Mouse (Mus musculus) bone marrow macrophage, adult 2 months (primary cell): ENCODE results near the gene Olfr467. TPM values are rescaled to one million over a fixed set of nuclear protein-coding genes. Genes with fewer than 3 reads are reported as not detected.
"Not testable (repeated sequence)": the region's sequence is repeated elsewhere in the genome, so short reads cannot be mapped to it uniquely, and the experiment has no call there.

Experiments
- H3K27ac ChIP-seq: 2 replicates; pipeline ENCODE4 v1.5.1; 2012; ENCODE audit warnings: low read depth, low read length; ENCODE audit not compliant: insufficient read depth
- H3K4me1 ChIP-seq: 2 replicates; pipeline ENCODE4 v1.6.1; 2012; ENCODE audit warnings: low read length; ENCODE audit not compliant: control insufficient read depth, insufficient read depth
- H3K4me3 ChIP-seq: 2 replicates; pipeline ENCODE4 v1.5.1; 2012; ENCODE audit warnings: mild to moderate bottlenecking, low read length, moderate library complexity; ENCODE audit not compliant: insufficient read depth
- CTCF ChIP-seq: IDR thresholded peaks from 2 replicates; pipeline ENCODE4 v1.5.1; 2012; ENCODE audit warnings: low read depth, mild to moderate bottlenecking, low read length, moderate library complexity
- POLR2A ChIP-seq: IDR thresholded peaks from 2 replicates; pipeline ENCODE4 v1.6.1; 2012; ENCODE audit warnings: mild to moderate bottlenecking, low read depth, low read length, borderline replicate concordance
- polyA plus RNA-seq: library from polyadenylated mRNA; stranded (reverse); fragments of >200 nt; gene quantifications from 2 replicates; pipeline ENCODE4 v1.2.4, GENCODE M21; 2012; ENCODE audit not compliant: missing spikeins, insufficient read depth, insufficient read length

Olfr467 gene
- polyA plus RNA-seq = not detected in 2 replicates

GRCm38 (mm10) chr7:107811963-107812362 is at the start of gene Olfr467:
Gene Olfr467, plus strand, starts transcription at chr7:107812263.
- no peak within 1 kb of the TSS for H3K27ac ChIP-seq
- TF ChIP-seq CTCF (no peak), POLR2A (no peak)
- no peaks in the 10 kb centered on the region for H3K4me1 ChIP-seq
- H3K4me3 ChIP-seq = no peak within 1 kb of the TSS

DNA sequence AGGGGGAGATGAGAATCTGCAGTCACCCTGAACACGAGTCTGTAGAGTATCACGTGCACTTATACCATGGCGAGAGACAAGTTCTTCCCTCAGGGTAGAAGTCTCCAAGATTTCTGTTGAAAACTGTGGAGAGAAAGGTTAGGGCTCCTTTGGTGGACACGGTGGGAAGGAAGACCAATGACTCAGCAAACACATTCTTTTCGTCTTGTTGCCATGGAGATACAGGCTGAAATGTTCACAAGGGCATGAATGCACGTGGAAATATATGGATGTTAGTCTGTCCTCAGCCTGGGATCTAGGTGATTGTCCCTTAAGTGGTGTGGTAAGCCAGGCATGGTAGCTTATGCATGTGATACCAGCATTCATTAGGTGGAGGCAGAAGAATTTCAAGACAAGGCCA is 41.3 kb upstream of the Olfr467 start:
- Histone ChIP-seq H3K27ac (no peak overlapping the region), H3K4me1 (no peaks in the 10 kb centered on the region), H3K4me3 (no peak overlapping the region)
- TF ChIP-seq CTCF (no peak), POLR2A (no peak)

DNA sequence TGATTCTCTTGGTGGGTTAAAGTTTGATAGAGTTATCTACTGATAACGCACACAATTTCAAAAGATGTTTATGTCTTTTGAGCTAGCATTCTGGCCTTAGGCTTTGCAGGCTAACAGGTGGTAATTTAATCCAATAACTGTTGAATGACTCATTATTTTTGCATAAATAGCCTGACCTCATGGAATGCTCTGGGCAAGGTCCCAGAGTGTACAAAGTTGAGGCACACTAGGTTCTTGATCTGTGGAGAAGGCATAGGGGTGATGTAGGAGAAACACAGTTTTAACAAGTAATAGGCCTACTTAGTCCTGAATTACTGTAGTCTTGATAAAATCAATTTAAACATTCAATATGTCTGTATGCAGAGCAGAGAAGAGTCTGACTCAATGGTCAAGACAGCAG is 33.8 kb upstream of the Olfr467 start:
- no peak for TF ChIP-seq POLR2A
- no peak for TF ChIP-seq CTCF
- no peak overlapping the region for H3K4me3 ChIP-seq
- no peaks in the 10 kb centered on the region for H3K4me1 ChIP-seq
- no peak overlapping the region for H3K27ac ChIP-seq

- Histone ChIP-seq H3K27ac (no peak overlapping the region), H3K4me3 (no peak overlapping the region), H3K4me1 (no peaks in the 10 kb centered on the region)
- no peak for TF ChIP-seq CTCF
These were observed 32.5 kb upstream of the Olfr467 start for GRCm38 (mm10) chr7:107779611-107780010.

DNA sequence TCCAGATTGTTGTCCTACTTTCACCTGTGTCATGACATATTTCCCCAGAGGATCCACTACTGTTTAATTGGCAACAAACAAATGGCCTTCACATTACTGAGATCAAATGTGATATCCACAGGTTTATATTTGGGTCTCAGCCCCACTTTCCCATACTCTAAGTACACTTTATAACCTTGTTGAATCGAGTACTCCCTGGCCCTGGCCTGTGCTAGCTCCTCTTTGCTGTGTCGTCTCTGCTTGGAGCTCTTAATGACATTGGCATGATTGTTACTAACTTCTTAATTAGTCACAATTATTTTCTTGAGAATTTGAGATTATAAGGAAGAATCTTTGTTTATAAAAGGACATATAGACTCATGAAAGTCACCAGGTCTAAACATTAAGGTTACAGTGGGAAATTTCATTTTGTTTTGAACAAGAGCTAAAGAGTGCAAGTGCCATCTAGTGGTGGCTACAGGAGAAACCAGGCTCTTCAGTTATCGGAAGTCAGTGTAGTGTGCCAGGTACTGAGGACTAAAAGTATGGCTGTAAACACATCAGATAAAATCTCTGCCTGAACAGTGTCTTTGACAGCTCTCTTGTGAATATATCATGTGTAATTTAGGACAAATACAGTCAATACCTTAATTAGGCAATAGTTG is 24.0 kb upstream of the Olfr467 start:
- no peak overlapping the region for H3K4me3 ChIP-seq
- H3K27ac ChIP-seq = no peak overlapping the region
- no peaks in the 10 kb centered on the region for H3K4me1 ChIP-seq
- TF ChIP-seq CTCF = no peak
- no peak for TF ChIP-seq POLR2A

GRCm38 (mm10) chr7:107796500-107796899 is 15.6 kb upstream of the Olfr467 start:
- H3K4me3 ChIP-seq = no peak overlapping the region
- H3K27ac ChIP-seq = no peak overlapping the region
- H3K4me1 ChIP-seq = no peaks in the 10 kb centered on the region
- no peak for TF ChIP-seq POLR2A
- TF ChIP-seq CTCF = no peak

DNA sequence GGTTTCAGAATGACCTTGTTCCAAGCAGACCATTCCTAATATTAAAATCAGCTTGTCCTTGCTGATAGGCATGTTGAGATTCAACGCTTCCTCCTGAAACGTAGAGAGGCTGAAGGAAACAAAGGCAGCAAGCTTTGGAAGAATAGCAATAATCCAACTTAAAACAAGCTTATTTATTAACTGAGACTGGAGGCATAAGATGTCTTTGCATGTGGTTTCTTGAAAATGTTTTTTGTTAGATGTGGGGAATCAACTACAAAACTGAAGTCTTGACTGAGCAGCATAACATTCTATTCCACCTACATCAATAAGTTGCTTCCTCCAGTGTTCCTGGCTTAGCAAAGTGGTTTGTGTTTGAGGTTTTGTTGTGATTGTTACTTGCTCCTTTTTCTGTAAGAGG is 11.0 kb upstream of the Olfr467 start, which contains the start of gene Ovch2:
TSS of gene Ovch2 (minus strand) at position 101 of the 400 bp plus-strand sequence.
- no peaks in the 10 kb centered on the region for H3K4me1 ChIP-seq
- no peak within 1 kb of the TSS for H3K27ac ChIP-seq
- no peak within 1 kb of the TSS for H3K4me3 ChIP-seq
- no peak for TF ChIP-seq POLR2A
- no peak for TF ChIP-seq CTCF

GRCm38 (mm10) chr7:107802138-107802537 is 9.9 kb upstream of the Olfr467 start:
- Histone ChIP-seq H3K4me3 (no peak overlapping the region), H3K4me1 (no peaks in the 10 kb centered on the region), H3K27ac (no peak overlapping the region)
- TF ChIP-seq CTCF = no peak
- TF ChIP-seq POLR2A = no peak

- Histone ChIP-seq H3K4me1 (no peaks in the 10 kb centered on the region), H3K4me3 (no peak overlapping the region), H3K27ac (no peak overlapping the region)
- no peak for TF ChIP-seq CTCF
- no peak for TF ChIP-seq POLR2A
These were observed 7.4 kb downstream of the Olfr467 start for GRCm38 (mm10) chr7:107819442-107819841.

GRCm38 (mm10) chr7:107823867-107824266 is 11.8 kb downstream of the Olfr467 start:
- not testable (repeated sequence) for H3K4me3 ChIP-seq, H3K27ac ChIP-seq, H3K4me1 ChIP-seq

DNA sequence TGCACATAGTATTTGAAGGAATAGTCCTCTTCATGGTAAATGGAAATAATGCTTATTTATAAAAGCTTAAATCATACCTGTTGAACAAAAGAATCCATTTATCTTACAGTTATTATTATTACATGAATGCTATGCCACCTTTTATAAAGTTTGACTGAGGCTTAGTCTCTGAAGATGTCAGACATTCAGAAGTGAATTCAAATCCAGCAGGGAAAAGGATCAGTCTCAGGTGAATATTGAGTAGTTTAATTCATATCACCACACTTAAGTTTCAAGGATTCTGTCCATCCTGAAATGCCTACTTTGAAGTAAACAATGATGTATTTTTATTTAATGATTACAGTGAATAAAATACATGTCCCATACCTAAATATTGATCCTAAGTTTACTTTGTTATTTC is 13.4 kb downstream of the Olfr467 start, which contains the start of gene Olfr469:
TSS of gene Olfr469 (minus strand) at position 101 of the 400 bp plus-strand sequence.
- H3K4me3 ChIP-seq, H3K27ac ChIP-seq, H3K4me1 ChIP-seq: not testable (repeated sequence)
